Mouse (Mus musculus) E14TG2a.4 (cell line): ENCODE data around the gene Dync1i1.

ENCODE experiments used
- CTCF ChIP-seq: conservative IDR thresholded peaks from 2 replicates; pipeline ENCODE4 v1.5.1; 2014; ENCODE audit warnings: low read length
- NANOG ChIP-seq: IDR thresholded peaks from 2 replicates; pipeline ENCODE4 v1.6.1; 2014; ENCODE audit warnings: borderline replicate concordance, low read length, mixed read lengths
- POU5F1 ChIP-seq: IDR thresholded peaks from 2 replicates; pipeline ENCODE4 v1.6.1; 2014; ENCODE audit warnings: low read length, borderline replicate concordance

DNA sequence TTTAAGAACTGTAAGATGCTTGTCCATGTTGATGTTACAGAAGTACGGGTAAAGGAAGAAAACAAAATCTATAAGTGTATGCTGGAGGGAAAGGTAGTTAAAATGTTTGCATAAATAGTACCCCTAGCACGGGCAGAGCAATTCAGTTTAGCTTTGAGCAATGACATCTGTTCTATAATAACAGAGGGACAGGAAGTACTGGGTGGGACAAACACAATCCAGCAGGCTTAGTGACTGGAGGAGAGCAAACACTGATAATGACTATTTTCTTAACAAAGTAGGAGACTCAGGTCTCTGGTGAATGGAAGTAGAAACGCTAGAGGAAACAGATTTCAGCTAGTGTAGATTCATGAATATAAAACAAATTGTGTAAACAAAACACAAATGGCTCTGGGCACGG, 250.8 kb downstream of the Dync1i1 start:
- TF ChIP-seq CTCF, result no peak
- TF ChIP-seq NANOG, result no peak
- TF ChIP-seq POU5F1, result no peak
